ENCODE assay signal across 19 mouse cellular contexts in the genomic region with DNA sequence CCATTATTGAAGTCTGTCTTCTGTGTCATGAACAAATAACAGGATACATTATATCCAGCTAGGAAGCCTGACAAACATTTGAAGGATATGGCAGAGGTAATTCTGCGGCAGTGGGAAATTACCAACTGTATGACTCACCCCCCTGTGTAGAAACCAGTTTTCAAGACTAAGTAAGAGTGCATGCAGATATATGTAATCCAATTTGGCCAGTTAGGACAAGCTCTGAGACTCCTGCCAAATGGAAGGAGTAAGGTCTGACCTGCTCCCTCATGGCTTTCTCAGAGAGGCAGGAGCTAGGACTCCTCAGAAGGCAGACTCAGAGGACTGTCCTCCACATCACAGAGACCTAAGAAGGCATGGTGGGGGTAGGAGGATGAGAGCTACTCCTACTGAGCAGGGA.
"Had no signal": no experiment of that assay in that cellular context is flagged by ENCODE, and none has a peak within 500 bp of the region (broad histone marks: within the 10 kb centered on the region; RNA-seq: fewer than 3 reads in every experiment).

No protein-coding gene starts in this region.

- H3K4me1 ChIP-seq: midbrain, embryonic 12.5 days; midbrain, embryonic 15.5 days; stomach, embryonic 15.5 days had no signal

- DNase-seq: kidney, adult 9 months; kidney, postnatal 25 days; layer of hippocampus, adult 9-11 months; liver, postnatal 0 days; lung, embryonic 14.5 days; right cerebral cortex, postnatal 25 days; spleen, adult 18-20 months; thymus, adult 2 months; thymus, postnatal 14 days had no signal

- H3K9ac ChIP-seq: liver, embryonic 14.5 days; liver, postnatal 0 days; lung, embryonic 14.5 days; midbrain, embryonic 12.5 days; midbrain, embryonic 15.5 days; neural tube, embryonic 12.5 days; neural tube, embryonic 15.5 days; stomach, embryonic 15.5 days had no signal

- H3K27ac ChIP-seq: kidney, postnatal 0 days; layer of hippocampus, adult 2 months; liver, embryonic 14.5 days; macrophage; midbrain, embryonic 12.5 days; midbrain, embryonic 15.5 days; neural tube, embryonic 12.5 days; neural tube, embryonic 15.5 days; stomach, embryonic 15.5 days had no signal

- H3K27me3 ChIP-seq: midbrain, embryonic 12.5 days; midbrain, embryonic 15.5 days; neural tube, embryonic 12.5 days; neural tube, embryonic 15.5 days; stomach, embryonic 15.5 days had no signal

- ATAC-seq: liver, postnatal 0 days; lung, postnatal 0 days; midbrain, embryonic 15.5 days had no signal

- H3K9me3 ChIP-seq: midbrain, embryonic 12.5 days; midbrain, embryonic 15.5 days; neural tube, embryonic 12.5 days; neural tube, embryonic 15.5 days; stomach, embryonic 15.5 days had no signal

- H3K4me3 ChIP-seq: layer of hippocampus, adult 2 months; midbrain, embryonic 12.5 days; midbrain, embryonic 15.5 days; neural tube, embryonic 12.5 days; neural tube, embryonic 15.5 days; stomach, embryonic 15.5 days had no signal

- H3K36me3 ChIP-seq: midbrain, embryonic 12.5 days; midbrain, embryonic 15.5 days; neural tube, embryonic 12.5 days; neural tube, embryonic 15.5 days; stomach, embryonic 15.5 days had no signal

- H3K4me2 ChIP-seq: lung, embryonic 14.5 days; midbrain, embryonic 12.5 days; midbrain, embryonic 15.5 days; neural tube, embryonic 12.5 days; neural tube, embryonic 15.5 days; stomach, embryonic 15.5 days had no signal
